Mouse (Mus musculus): Measurements from ENCODE around the gene Med16.

GRCm38 (mm10) chr10:79937775-79938526, 29.2 kb upstream of the Med16 start:
- no peak for TF ChIP-seq CTCF (IDR thresholded peaks at IDR 0.05; ENCODE audit: borderline replicate concordance, control insufficient read depth, extremely low read depth, insufficient read depth, low read length, poor library complexity)
- TF ChIP-seq POLR2A (IDR thresholded peaks at IDR 0.05; ENCODE audit: control insufficient read depth, extremely low read depth, insufficient read depth, low read length, poor library complexity): no peak

Measured in thymus, adult 2 months (tissue).